Mouse (Mus musculus): ENCODE measurements around the gene Rragd. TPM values are rescaled to one million over a fixed set of nuclear protein-coding genes. Genes with fewer than 3 reads are reported as not detected.

The Rragd gene
- 4.0 TPM for total RNA-seq (2023)

DNA sequence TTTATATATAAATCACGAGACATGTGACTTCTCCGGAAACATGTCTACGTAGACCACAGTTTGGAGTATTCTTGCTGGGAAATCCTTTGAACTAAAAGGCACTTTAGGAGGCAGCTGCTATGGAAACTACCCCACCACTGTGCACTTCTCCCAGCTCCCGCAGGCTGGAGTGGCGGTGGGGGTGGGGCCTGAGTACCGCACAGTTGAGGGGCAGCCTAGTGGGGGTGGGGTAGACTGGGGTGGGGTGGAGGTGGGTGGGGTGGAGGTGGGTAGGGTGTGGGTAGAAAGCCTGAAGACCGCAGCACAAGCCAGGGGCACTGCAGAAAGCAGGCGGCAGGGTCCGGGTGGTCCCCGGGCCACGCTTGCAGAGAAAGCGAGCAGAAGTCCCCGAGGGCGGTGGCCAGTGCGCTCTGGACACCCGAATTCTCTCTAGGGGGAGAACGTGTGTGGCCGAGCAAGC is at the start of gene Rragd:
Gene Rragd (plus strand): TSS at position 322 of the 460 bp plus-strand sequence.

GRCm38 (mm10) chr4:32950356-32951034 is 32.3 kb upstream of the Rragd start, which contains the start of gene Ankrd6:
Gene Ankrd6, minus strand, starts transcription at chr4:32950841.

GRCm38 (mm10) chr4:33031195-33031960 is 48.5 kb downstream of the Rragd start, which contains the start of gene Ube2j1:
Gene Ube2j1, plus strand, starts transcription at chr4:33031416.

DNA sequence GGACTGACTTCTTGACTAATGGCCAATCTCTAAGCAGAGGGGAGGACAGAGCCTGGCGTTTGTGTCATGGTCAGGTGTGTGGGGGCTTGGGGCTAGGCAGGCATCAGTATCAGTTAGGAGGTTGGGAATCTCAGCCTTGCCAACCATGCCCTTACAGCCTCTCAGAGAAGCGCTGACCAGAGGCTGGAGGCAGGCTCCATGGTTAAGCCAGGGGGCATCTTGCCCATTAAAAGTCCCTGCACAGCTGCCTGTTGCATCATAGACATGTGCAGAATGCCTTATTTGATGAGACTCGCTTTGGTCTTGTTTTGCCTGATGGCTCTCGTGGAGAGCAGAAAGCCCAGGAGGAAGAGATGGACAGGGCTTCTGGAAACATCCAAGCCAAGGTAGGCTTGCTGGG is 80.1 kb downstream of the Rragd start, which contains the start of gene Gabrr2:
Gene Gabrr2 (plus strand): TSS at position 19 of the 400 bp plus-strand sequence.

Other genes starting within 250 kb of the Rragd start
- 35.3 TPM for gene Lyrm2, start 182.8 kb upstream of the Rragd start, total RNA-seq (2023)
- 4.8 TPM for gene Ankrd6, start 32.2 kb upstream of the Rragd start, total RNA-seq (2023)
- 97.7 TPM for gene Ube2j1, start 48.4 kb downstream of the Rragd start, total RNA-seq (2023)
- 6.2 TPM for gene Gabrr2, start 80.0 kb downstream of the Rragd start, total RNA-seq (2023)
- not detected for gene Gabrr1, start 149.5 kb downstream of the Rragd start, total RNA-seq (2023)
- not detected for gene Pm20d2, start 206.7 kb downstream of the Rragd start, total RNA-seq (2023)
- gene Srsf12, start 226.0 kb downstream of the Rragd start, total RNA-seq (2023) = 1.6 TPM